Mouse (Mus musculus): Measurements from ENCODE around the gene AA986860. TPM values are rescaled to one million over a fixed set of nuclear protein-coding genes. Genes with fewer than 3 reads are reported as not detected.

Gene AA986860
- 23.4 and 26.9 TPM in 2 replicates for polyA plus RNA-seq (2015; fragmentation: Nextera tagmentation; extraction: Ambion mirVana)

- Histone ChIP-seq H3K27me3 (no peaks in the 10 kb centered on the region), H3K9me3 (no peaks in the 10 kb centered on the region), H3K4me3 (0 out of 2 replicates have a peak within 1 kb of the TSS, but pooled peaks have one; percentile 5), H3K9ac (no peak within 1 kb of the TSS), H3K36me3 (no peaks in the 10 kb centered on the region), H3K4me1 (peaks cover 7% of the 10 kb centered on the region), H3K4me2 (peak within 1 kb of the TSS; percentile 25; the same call in 1 of the 2 replicates), H3K27ac (no peak within 1 kb of the TSS)
- no peak for ATAC-seq (ENCODE audit: insufficient number of reproducible peaks, low FRiP score, low TSS enrichment, low read depth)
- 5% methylated on average over 10 of the region's 10 CpGs for WGBS
Measured at GRCm38 (mm10) chr1:130731741-130732337, at the start of gene AA986860. Gene AA986860, plus strand, starts transcription at chr1:130731976.

DNA sequence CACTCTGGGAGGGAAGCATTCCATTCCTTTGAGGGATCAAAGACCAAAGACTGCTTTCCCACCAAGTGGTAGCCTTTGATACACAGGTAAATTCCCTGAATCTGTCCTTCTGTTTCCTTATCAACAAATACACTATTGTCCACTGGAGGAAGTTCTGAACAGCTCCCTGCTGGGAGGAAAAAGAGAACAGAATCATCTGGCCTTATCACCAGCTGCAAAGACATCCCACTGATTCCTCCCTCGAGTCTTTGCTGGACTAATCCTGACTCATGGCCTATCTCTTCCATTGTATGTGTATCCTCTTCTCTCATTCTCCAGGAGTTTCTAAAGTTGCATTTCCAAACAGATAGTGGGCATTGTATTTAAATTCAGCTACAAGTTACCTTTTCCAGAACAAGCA lies 47.9 kb upstream of the AA986860 start:
- Histone ChIP-seq H3K4me3 (no peak overlapping the region), H3K27ac (no peak overlapping the region), H3K4me1 (no peaks in the 10 kb centered on the region), H3K27me3 (no peaks in the 10 kb centered on the region), H3K4me2 (no peak overlapping the region), H3K36me3 (peaks cover 4% of the 10 kb centered on the region; the same call in 1 of the 2 replicates), H3K9me3 (no peaks in the 10 kb centered on the region), H3K9ac (no peak overlapping the region)
- ATAC-seq (ENCODE audit: insufficient number of reproducible peaks, low FRiP score, low TSS enrichment, low read depth), result no peak
- 74% methylated on average over 1 of the region's 1 CpGs for WGBS

DNA sequence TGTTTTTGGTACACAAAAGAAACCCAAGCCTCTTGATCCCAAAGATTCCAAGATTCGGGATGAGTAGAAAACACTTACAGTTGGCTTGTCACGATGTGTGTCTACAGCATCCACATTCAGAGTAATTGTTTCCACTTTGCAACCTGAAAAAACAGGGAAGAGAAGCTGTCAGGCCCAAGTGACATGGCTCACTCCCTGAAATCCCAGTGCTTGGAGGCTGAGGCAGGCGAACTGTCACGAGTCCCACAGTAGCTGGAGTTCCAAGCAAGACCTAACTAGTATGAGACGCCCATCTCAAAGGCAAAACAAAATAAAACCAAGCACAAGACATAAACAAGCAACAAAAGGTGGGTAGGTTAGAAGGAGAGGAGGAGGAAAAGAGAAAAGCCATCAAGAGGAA lies 33.2 kb upstream of the AA986860 start:
- Histone ChIP-seq H3K4me3 (no peak overlapping the region), H3K27me3 (no peaks in the 10 kb centered on the region), H3K36me3 (peaks cover 63% of the 10 kb centered on the region), H3K9me3 (no peaks in the 10 kb centered on the region), H3K4me1 (no peaks in the 10 kb centered on the region), H3K27ac (no peak overlapping the region), H3K4me2 (no peak overlapping the region), H3K9ac (no peak overlapping the region)
- no peak for ATAC-seq (ENCODE audit: insufficient number of reproducible peaks, low FRiP score, low TSS enrichment, low read depth)
- 84% methylated on average over 5 of the region's 5 CpGs for WGBS

- Histone ChIP-seq H3K27me3 (no peaks in the 10 kb centered on the region), H3K36me3 (peaks cover 70% of the 10 kb centered on the region), H3K9me3 (no peaks in the 10 kb centered on the region), H3K4me3 (no peak overlapping the region), H3K4me1 (no peaks in the 10 kb centered on the region), H3K4me2 (no peak overlapping the region), H3K27ac (no peak overlapping the region), H3K9ac (no peak overlapping the region)
- 92% methylated on average over 10 of the region's 10 CpGs for WGBS
- ATAC-seq (ENCODE audit: insufficient number of reproducible peaks, low FRiP score, low TSS enrichment, low read depth), result no peak
Measured at GRCm38 (mm10) chr1:130699937-130700633, 31.7 kb upstream of the AA986860 start.

DNA sequence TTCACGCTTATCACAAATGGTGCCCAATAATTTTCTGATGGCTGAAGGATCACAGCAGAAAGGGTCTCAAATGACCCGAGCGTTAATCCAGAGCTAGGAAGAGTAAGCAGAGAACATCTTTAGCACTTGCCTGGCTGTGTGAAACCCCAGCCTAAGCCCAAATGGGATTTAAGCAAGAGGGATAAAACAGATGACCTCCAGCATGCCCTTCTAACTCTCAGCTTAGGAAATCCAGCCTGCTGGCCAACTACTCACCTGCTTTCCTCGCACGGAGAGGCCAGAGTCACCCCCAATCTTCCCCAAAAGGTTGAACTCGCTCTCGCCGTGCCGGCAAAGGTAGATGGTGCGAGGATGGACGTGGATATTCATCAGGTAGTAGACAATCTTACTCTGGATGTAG lies 29.8 kb upstream of the AA986860 start:
- WGBS, result 92% methylated on average over 11 of the region's 11 CpGs
- H3K9ac ChIP-seq, result no peak overlapping the region
- no peaks in the 10 kb centered on the region for H3K4me1 ChIP-seq
- no peak overlapping the region for H3K4me2 ChIP-seq
- no peaks in the 10 kb centered on the region for H3K27me3 ChIP-seq
- no peak overlapping the region for H3K4me3 ChIP-seq
- ATAC-seq (ENCODE audit: insufficient number of reproducible peaks, low FRiP score, low TSS enrichment, low read depth), result no peak
- no peaks in the 10 kb centered on the region for H3K9me3 ChIP-seq
- peaks cover 75% of the 10 kb centered on the region for H3K36me3 ChIP-seq
- no peak overlapping the region for H3K27ac ChIP-seq

DNA sequence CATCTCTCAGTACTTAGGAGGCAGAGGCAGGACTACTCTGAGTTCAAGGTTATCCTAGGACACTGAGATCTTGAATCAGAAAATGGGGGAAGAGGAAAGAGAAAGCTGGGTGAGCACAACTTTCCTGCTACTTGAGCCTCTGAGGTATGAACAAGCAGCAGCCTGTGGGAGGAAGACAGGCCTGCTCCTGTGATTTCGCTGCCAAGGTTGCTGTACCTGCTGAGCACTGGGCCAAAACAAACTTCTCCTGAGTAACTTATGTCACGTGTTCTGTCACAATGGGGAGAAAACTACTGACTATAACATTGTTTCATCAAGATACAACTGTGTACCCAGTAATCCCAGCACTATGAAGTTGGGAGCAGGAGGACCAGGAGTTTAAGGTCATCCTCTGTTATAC lies 28.2 kb upstream of the AA986860 start:
- 67% methylated on average over 2 of the region's 2 CpGs for WGBS
- no peaks in the 10 kb centered on the region for H3K9me3 ChIP-seq
- peaks cover 69% of the 10 kb centered on the region for H3K36me3 ChIP-seq
- no peak overlapping the region for H3K27ac ChIP-seq
- H3K4me1 ChIP-seq, result no peaks in the 10 kb centered on the region
- no peak overlapping the region for H3K4me3 ChIP-seq
- H3K9ac ChIP-seq, result no peak overlapping the region
- ATAC-seq (ENCODE audit: insufficient number of reproducible peaks, low FRiP score, low TSS enrichment, low read depth), result no peak
- no peak overlapping the region for H3K4me2 ChIP-seq
- H3K27me3 ChIP-seq, result no peaks in the 10 kb centered on the region

- Histone ChIP-seq H3K27me3 (no peaks in the 10 kb centered on the region), H3K4me3 (no peak overlapping the region), H3K9me3 (no peaks in the 10 kb centered on the region), H3K27ac (no peak overlapping the region), H3K4me1 (peaks cover 4% of the 10 kb centered on the region; the same call in 1 of the 2 replicates), H3K36me3 (peaks cover 19% of the 10 kb centered on the region), H3K9ac (no peak overlapping the region), H3K4me2 (no peak overlapping the region)
- 90% methylated on average over 22 of the region's 22 CpGs for WGBS
- no peak for ATAC-seq (ENCODE audit: insufficient number of reproducible peaks, low FRiP score, low TSS enrichment, low read depth)
Measured at GRCm38 (mm10) chr1:130710283-130711080, 21.3 kb upstream of the AA986860 start.

DNA sequence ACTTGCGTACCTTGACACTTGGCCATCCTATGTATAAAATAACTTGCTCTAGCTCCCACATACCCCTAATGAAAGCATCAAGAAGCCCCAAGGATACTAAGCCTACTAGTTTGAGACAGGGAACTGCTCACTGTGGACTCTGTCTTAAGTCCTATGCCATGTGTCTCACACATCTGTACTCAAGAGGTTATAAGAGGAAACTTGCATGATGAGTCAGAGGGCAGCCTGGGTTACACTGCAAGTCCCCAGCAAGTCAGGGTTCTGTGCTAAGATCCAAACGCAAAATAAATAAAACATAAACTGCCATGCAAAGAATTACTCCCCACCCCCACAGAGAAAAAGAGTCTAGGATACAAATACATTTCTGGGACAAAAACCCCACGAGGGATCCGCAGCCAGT lies 17.7 kb upstream of the AA986860 start:
- ATAC-seq (ENCODE audit: insufficient number of reproducible peaks, low FRiP score, low TSS enrichment, low read depth), result no peak

GRCm38 (mm10) chr1:130715561-130716217 lies 16.1 kb upstream of the AA986860 start, which contains the start of gene Gm29427:
Gene Gm29427, minus strand, starts transcription at chr1:130715799.
- H3K4me2 ChIP-seq, result peak within 1 kb of the TSS; percentile 93
- peaks cover 15% of the 10 kb centered on the region; the same call in 1 of the 2 replicates for H3K4me1 ChIP-seq
- peaks cover 6% of the 10 kb centered on the region; the same call in 1 of the 2 replicates for H3K36me3 ChIP-seq
- H3K27ac ChIP-seq, result peak within 1 kb of the TSS; percentile 82
- peak within 1 kb of the TSS; percentile 96 for H3K9ac ChIP-seq
- H3K4me3 ChIP-seq, result peak within 1 kb of the TSS; percentile 95
- H3K9me3 ChIP-seq, result no peaks in the 10 kb centered on the region
- under 1% methylated on average over 36 of the region's 38 CpGs for WGBS
- peak; percentile 82 for ATAC-seq (ENCODE audit: insufficient number of reproducible peaks, low FRiP score, low TSS enrichment, low read depth)
- H3K27me3 ChIP-seq, result no peaks in the 10 kb centered on the region

More for the DNA sequence above, 17.7 kb upstream of the AA986860 start:
- Histone ChIP-seq H3K27ac (no peak overlapping the region), H3K9ac (no peak overlapping the region), H3K9me3 (no peaks in the 10 kb centered on the region), H3K4me2 (no peak overlapping the region), H3K4me3 (no peak overlapping the region), H3K4me1 (peaks cover 15% of the 10 kb centered on the region; the same call in 1 of the 2 replicates), H3K36me3 (peaks cover under 1% of the 10 kb centered on the region; the same call in 1 of the 2 replicates), H3K27me3 (no peaks in the 10 kb centered on the region)
- 83% methylated on average over 4 of the region's 4 CpGs for WGBS

- H3K36me3 ChIP-seq, result peaks cover 6% of the 10 kb centered on the region; the same call in 1 of the 2 replicates
- H3K4me1 ChIP-seq, result peaks cover 15% of the 10 kb centered on the region; the same call in 1 of the 2 replicates
- peak overlapping the region; percentile 93 for H3K4me2 ChIP-seq
- H3K27me3 ChIP-seq, result no peaks in the 10 kb centered on the region
- peak overlapping the region; percentile 95 for H3K4me3 ChIP-seq
- H3K9me3 ChIP-seq, result no peaks in the 10 kb centered on the region
- no peak for ATAC-seq (ENCODE audit: insufficient number of reproducible peaks, low FRiP score, low TSS enrichment, low read depth)
- WGBS, result 2% methylated on average over 3 of the region's 3 CpGs
- H3K9ac ChIP-seq, result peak overlapping the region; percentile 96
- H3K27ac ChIP-seq, result peak overlapping the region; percentile 82
Measured at GRCm38 (mm10) chr1:130716218-130716512, 15.6 kb upstream of the AA986860 start.

GRCm38 (mm10) chr1:130716513-130717290 lies 15.1 kb upstream of the AA986860 start:
- Histone ChIP-seq H3K27me3 (no peaks in the 10 kb centered on the region), H3K4me1 (peaks cover 15% of the 10 kb centered on the region; the same call in 1 of the 2 replicates), H3K9me3 (no peaks in the 10 kb centered on the region), H3K27ac (peak overlapping the region; percentile 82), H3K36me3 (peaks cover 6% of the 10 kb centered on the region; the same call in 1 of the 2 replicates), H3K4me3 (peak overlapping the region; percentile 95), H3K9ac (peak overlapping the region; percentile 96), H3K4me2 (peak overlapping the region; percentile 93)
- WGBS, result under 1% methylated on average over 42 of the region's 42 CpGs
- no peak for ATAC-seq (ENCODE audit: insufficient number of reproducible peaks, low FRiP score, low TSS enrichment, low read depth)
